In genomic region chr2:18031271-18031821, GRCm38 (mm10) we compare ENCODE assay signal across 9 mouse cellular contexts. TPM values are rescaled to one million over a fixed set of nuclear protein-coding genes. Genes with fewer than 3 reads are reported as not detected.
DNase-seq lines count a peak whose midpoint lies in the region; ATAC-seq and TF ChIP-seq lines count a peak whose summit lies in the region.
"Had no signal": no experiment of that assay in that cellular context is flagged by ENCODE, and none has a peak within 500 bp of the region (broad histone marks: within the 10 kb centered on the region; RNA-seq: fewer than 3 reads in every experiment).

No protein-coding gene starts in this region.

- H3K36me3 ChIP-seq in heart, embryonic 10.5 days: no peaks in the 10 kb centered on the region
- no peaks in the 10 kb centered on the region for H3K36me3 ChIP-seq in kidney, embryonic 14.5 days (ENCODE audit: control insufficient read depth, insufficient read depth, low read length)
- H3K36me3 ChIP-seq in midbrain, embryonic 13.5 days: no peaks in the 10 kb centered on the region

- no peaks in the 10 kb centered on the region for H3K27me3 ChIP-seq in heart, embryonic 10.5 days (ENCODE audit: insufficient read depth, poor library complexity, severe bottlenecking)
- H3K27me3 ChIP-seq in kidney, embryonic 14.5 days (ENCODE audit: control insufficient read depth, insufficient read depth, low read length): no peaks in the 10 kb centered on the region
- H3K27me3 ChIP-seq in midbrain, embryonic 13.5 days: no peaks in the 10 kb centered on the region

- WGBS in lung, adult 2 months: 26% methylated on average over 26 of the region's 26 CpGs
- 1% methylated on average over 26 of the region's 26 CpGs for WGBS in heart, embryonic 10.5 days
- WGBS in kidney, embryonic 14.5 days: 3% methylated on average over 26 of the region's 26 CpGs
- 1% methylated on average over 26 of the region's 26 CpGs for WGBS in midbrain, embryonic 13.5 days

- no peak for DNase-seq in lung, adult 2 months
- DNase-seq in lung, postnatal 14 days: no peak
- peak; percentile 81 for DNase-seq in brain, embryonic 14.5 days (ENCODE audit: low read depth)
- DNase-seq in heart, embryonic 10.5 days (ENCODE audit: low spot score): peak; percentile 77
- no peak for DNase-seq in thymus, postnatal 14 days
- no peak for DNase-seq in gastrocnemius, adult 18-20 months (ENCODE audit: low spot score)

- no peak for TF ChIP-seq POLR2A in lung, adult 2 months (IDR thresholded peaks at IDR 0.05; ENCODE audit: borderline replicate concordance, extremely low read depth, low read depth, low read length)
- TF ChIP-seq POLR2A in brain, embryonic 14.5 days (IDR thresholded peaks at IDR 0.05; ENCODE audit: borderline replicate concordance, extremely low read depth, insufficient read depth, insufficient read length, poor library complexity, severe bottlenecking): no peak

- H3K9ac ChIP-seq in kidney, embryonic 14.5 days (ENCODE audit: low read depth, low read length): peak overlapping the region; percentile 83
- H3K9ac ChIP-seq in midbrain, embryonic 13.5 days (replicated peaks): peak overlapping the region; percentile 92

- peaks cover 7% of the 10 kb centered on the region for H3K4me1 ChIP-seq in lung, adult 2 months (ENCODE audit: control insufficient read depth, insufficient read depth, low read length)
- H3K4me1 ChIP-seq in heart, embryonic 10.5 days: peaks cover 40% of the 10 kb centered on the region
- peaks cover 36% of the 10 kb centered on the region for H3K4me1 ChIP-seq in kidney, embryonic 14.5 days (ENCODE audit: control insufficient read depth, insufficient read depth, low read length)
- peaks cover 70% of the 10 kb centered on the region for H3K4me1 ChIP-seq in midbrain, embryonic 13.5 days (replicated peaks)

- no peaks in the 10 kb centered on the region for H3K9me3 ChIP-seq in heart, embryonic 10.5 days
- H3K9me3 ChIP-seq in kidney, embryonic 14.5 days (ENCODE audit: control insufficient read depth, low read length): no peaks in the 10 kb centered on the region
- H3K9me3 ChIP-seq in midbrain, embryonic 13.5 days: no peaks in the 10 kb centered on the region

- TF ChIP-seq CTCF in lung, adult 2 months (IDR thresholded peaks at IDR 0.05; ENCODE audit: insufficient read depth, low read length): no peak
- no peak for TF ChIP-seq CTCF in brain, embryonic 14.5 days (IDR thresholded peaks at IDR 0.05; ENCODE audit: borderline replicate concordance, extremely low read depth, insufficient read depth, insufficient read length)

- no peak for ATAC-seq in kidney, embryonic 14.5 days (ENCODE audit: low FRiP score, low TSS enrichment)
- ATAC-seq in midbrain, embryonic 13.5 days: no peak

- peak overlapping the region; percentile 88 for H3K4me2 ChIP-seq in kidney, embryonic 14.5 days (replicated peaks; ENCODE audit: low read depth, low read length)
- H3K4me2 ChIP-seq in midbrain, embryonic 13.5 days (replicated peaks): peak overlapping the region; percentile 95

- peak overlapping the region; percentile 52 for H3K4me3 ChIP-seq in lung, adult 2 months (replicated peaks; ENCODE audit: extremely low read depth, low read depth, low read length)
- peak overlapping the region; percentile 64 for H3K4me3 ChIP-seq in heart, embryonic 10.5 days
- peak overlapping the region; percentile 37 for H3K4me3 ChIP-seq in kidney, embryonic 14.5 days (ENCODE audit: low read length)
- peak overlapping the region; percentile 45 for H3K4me3 ChIP-seq in midbrain, embryonic 13.5 days (replicated peaks)

- peak overlapping the region; percentile 93 for H3K27ac ChIP-seq in heart, embryonic 10.5 days
- H3K27ac ChIP-seq in kidney, embryonic 14.5 days (ENCODE audit: low read depth, low read length): peak overlapping the region; percentile 72
- peak overlapping the region; percentile 64 for H3K27ac ChIP-seq in midbrain, embryonic 13.5 days

RNA-seq across cellular contexts. Expression of gene A930004D18Rik, which starts 6.2 kb away (rescaled TPM):
- polyA plus RNA-seq in lung, adult 2 months (2012; rRNA removed): 3.3 and 4.4 TPM in 2 replicates
- 5.5 and 6.1 TPM in 2 replicates for polyA plus RNA-seq in brain, embryonic 14.5 days (2012; rRNA removed)
- 14.5 and 14.9 TPM in 2 replicates for polyA plus RNA-seq in heart, embryonic 10.5 days (2016; fragmentation: Nextera tagmentation; extraction: Ambion mirVana)
- 9.4 and 10.0 TPM in 2 replicates for polyA plus RNA-seq in kidney, embryonic 14.5 days (2014; fragmentation: Nextera tagmentation; extraction: Ambion mirVana)
- polyA plus RNA-seq in midbrain, embryonic 13.5 days (2015; fragmentation: Nextera tagmentation; extraction: Ambion mirVana): 14.7 and 17.1 TPM in 2 replicates
- total RNA-seq in gastrocnemius, adult 18-20 months (2021): under 1 TPM; 0.34 to 0.64 TPM

RNA-seq across cellular contexts. Expression of gene Skida1, which starts 17.5 kb away (rescaled TPM):
- polyA plus RNA-seq in lung, adult 2 months (2012; rRNA removed): 1.8 and 2.1 TPM in 2 replicates
- polyA plus RNA-seq in brain, embryonic 14.5 days (2012; rRNA removed): 25.4 and 33.5 TPM in 2 replicates
- 6.7 and 9.4 TPM in 2 replicates for polyA plus RNA-seq in heart, embryonic 10.5 days (2016; fragmentation: Nextera tagmentation; extraction: Ambion mirVana)
- 10.5 and 11.4 TPM in 2 replicates for polyA plus RNA-seq in kidney, embryonic 14.5 days (2014; fragmentation: Nextera tagmentation; extraction: Ambion mirVana)
- polyA plus RNA-seq in midbrain, embryonic 13.5 days (2015; fragmentation: Nextera tagmentation; extraction: Ambion mirVana): 17.8 and 18.3 TPM in 2 replicates
- under 1 TPM; 0.07 to 0.12 TPM for total RNA-seq in gastrocnemius, adult 18-20 months (2021)

RNA-seq across cellular contexts. Expression of gene Mllt10, which starts 23.7 kb away (rescaled TPM):
- polyA plus RNA-seq in lung, adult 2 months (2012; rRNA removed): 27.3 and 34.7 TPM in 2 replicates
- 41.1 and 49.4 TPM in 2 replicates for polyA plus RNA-seq in brain, embryonic 14.5 days (2012; rRNA removed)
- polyA plus RNA-seq in heart, embryonic 10.5 days (2016; fragmentation: Nextera tagmentation; extraction: Ambion mirVana): 39.8 and 54.8 TPM in 2 replicates
- 58.7 and 74.9 TPM in 2 replicates for polyA plus RNA-seq in kidney, embryonic 14.5 days (2014; fragmentation: Nextera tagmentation; extraction: Ambion mirVana)
- 69.6 and 75.2 TPM in 2 replicates for polyA plus RNA-seq in midbrain, embryonic 13.5 days (2015; fragmentation: Nextera tagmentation; extraction: Ambion mirVana)
- total RNA-seq in gastrocnemius, adult 18-20 months (2021): 10 to 100 TPM; 21.8 to 23.2 TPM

RNA-seq across cellular contexts. Expression of gene H2al2a, which starts 34.6 kb away (rescaled TPM):
- polyA plus RNA-seq in lung, adult 2 months (2012; rRNA removed): not detected in 2 replicates
- polyA plus RNA-seq in brain, embryonic 14.5 days (2012; rRNA removed): 0.16 TPM in 1 of 2 replicates, not detected in the other
- polyA plus RNA-seq in heart, embryonic 10.5 days (2016; fragmentation: Nextera tagmentation; extraction: Ambion mirVana): not detected in 2 replicates
- not detected in 2 replicates for polyA plus RNA-seq in kidney, embryonic 14.5 days (2014; fragmentation: Nextera tagmentation; extraction: Ambion mirVana)
- not detected in 2 replicates for polyA plus RNA-seq in midbrain, embryonic 13.5 days (2015; fragmentation: Nextera tagmentation; extraction: Ambion mirVana)
- total RNA-seq in gastrocnemius, adult 18-20 months (2021): not detected
- total RNA-seq: layer of hippocampus, postnatal 14 days had no signal

Comparison
In these comparisons a context has a peak if more than half of its experiments do, and no peak if none do; other contexts are left out.
1. DNase-seq: peak in brain, embryonic 14.5 days (single experiment) and heart, embryonic 10.5 days (single experiment); none in lung, adult 2 months (single experiment), lung, postnatal 14 days (single experiment), thymus, postnatal 14 days (single experiment) and gastrocnemius, adult 18-20 months (single experiment).
2. Peak in every context shown above with its lines, with median percentiles within 50 percentile points of each other: H3K4me3 ChIP-seq and H3K27ac ChIP-seq.